Mouse (Mus musculus): ENCODE data around the gene Phactr2.

DNA sequence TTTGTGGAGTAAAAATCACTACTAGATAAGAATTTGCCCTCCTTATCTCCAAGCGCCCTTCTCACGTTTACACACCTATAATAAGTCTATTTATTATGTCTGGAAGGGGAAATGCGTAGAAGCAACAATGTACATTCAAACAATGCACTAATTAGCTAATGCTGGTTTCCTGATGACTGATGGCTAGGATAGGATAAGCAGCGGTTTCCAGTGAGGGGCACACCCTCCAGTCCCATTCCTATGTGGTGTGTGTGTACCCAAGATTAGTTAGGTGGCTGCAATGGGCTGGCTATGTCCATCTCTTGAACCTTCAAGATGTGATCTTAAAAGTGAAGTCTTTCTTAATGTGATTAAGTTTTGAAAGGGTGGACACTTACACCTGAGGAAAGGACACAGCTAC, 47.6 kb upstream of the Phactr2 start:
- TF ChIP-seq POLR2A (IDR thresholded peaks at IDR 0.05; ENCODE audit: low read depth, low read length) (no peak), CTCF (conservative IDR thresholded peaks at IDR 0.05; ENCODE audit: insufficient read depth, insufficient read length, low read depth, low read length) (no peak)

Data from kidney, adult 2 months (tissue).